Mouse (Mus musculus) testis, adult 2 months (tissue): ENCODE results near the gene Psph.

ENCODE experiments used
- CTCF ChIP-seq: fragments of 200-500 bp; IDR thresholded peaks from 2 replicates; pipeline ENCODE4 v1.5.1; 2012; ENCODE audit warnings: low read depth, mild to moderate bottlenecking, inconsistent platforms, low read length, moderate library complexity; ENCODE audit not compliant: control insufficient read depth, insufficient read depth, insufficient replicate concordance
- POLR2A ChIP-seq: fragments of 200-500 bp; IDR thresholded peaks from 2 replicates; pipeline ENCODE4 v1.6.1; 2012; ENCODE audit warnings: low read depth, mild to moderate bottlenecking, inconsistent platforms, low read length, moderate library complexity; ENCODE audit not compliant: control insufficient read depth

GRCm38 (mm10) chr5:129772433-129772832, 14.8 kb downstream of the Psph start:
- no peak for TF ChIP-seq CTCF
- TF ChIP-seq POLR2A, result no peak
